Mouse (Mus musculus): ENCODE measurements around the gene Wnt16.
"Not testable (repeated sequence)": the region's sequence is repeated elsewhere in the genome, so short reads cannot be mapped to it uniquely, and the experiment has no call there.

Wnt16 gene

DNA sequence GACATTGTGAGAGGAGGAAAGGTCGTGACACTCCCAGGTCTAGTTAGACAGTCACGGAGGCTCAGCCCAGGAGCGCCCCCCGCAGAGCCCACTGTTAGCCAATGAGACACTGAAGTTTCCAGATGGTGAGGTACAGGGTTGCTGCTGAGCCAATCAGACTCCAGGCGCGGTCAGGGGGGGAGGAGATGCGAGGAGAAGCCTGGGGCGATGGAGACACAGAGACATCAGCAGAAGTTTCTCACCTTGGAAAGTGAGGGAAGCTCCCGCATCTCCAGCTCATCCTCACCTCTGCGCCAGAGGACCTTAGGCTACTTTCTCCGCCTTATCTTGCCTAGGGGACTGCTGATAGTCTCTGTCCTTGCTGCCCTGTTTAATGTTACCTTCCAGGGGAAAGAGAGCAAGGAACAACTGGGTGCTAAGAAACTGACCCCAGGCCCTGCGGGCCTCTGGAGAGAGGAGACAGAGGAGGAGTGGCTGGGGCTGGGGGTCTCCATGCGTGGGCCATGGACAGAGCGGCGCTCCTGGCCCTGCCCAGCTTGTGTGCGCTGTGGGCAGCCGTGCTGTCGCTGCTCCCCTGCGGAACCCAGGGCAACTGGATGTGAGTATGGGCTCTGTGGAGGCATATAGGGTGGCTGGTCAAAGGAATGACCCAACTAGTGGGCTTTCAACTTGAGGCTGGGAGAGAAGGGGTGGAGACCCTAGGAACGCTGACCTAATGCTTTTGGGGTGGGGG, at the start of gene Wnt16:
Gene Wnt16 (plus strand): TSS at position 224 of the 733 bp plus-strand sequence.
- DNase-seq (ENCODE audit: low spot score in 2 of 2): no peak

DNA sequence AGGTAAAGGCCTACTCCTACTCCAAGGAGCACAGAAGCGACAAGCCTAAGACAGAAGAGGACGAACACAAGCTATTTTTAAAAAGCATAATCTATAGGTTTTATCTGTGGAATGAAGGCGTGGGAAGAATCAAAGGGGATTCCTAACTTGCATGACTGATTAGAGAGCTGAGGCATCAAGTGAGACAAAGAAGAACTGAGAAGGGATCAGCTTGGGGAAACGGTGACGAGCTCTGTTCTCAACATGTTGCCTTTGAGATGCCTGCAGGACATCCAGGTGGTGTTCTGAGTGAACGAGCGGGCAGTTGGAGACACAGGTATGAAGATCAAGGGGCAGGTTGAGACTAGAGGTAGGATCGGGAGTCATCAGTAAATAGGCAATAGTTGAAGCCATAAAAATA, 44.7 kb upstream of the Wnt16 start:
- DNase-seq (ENCODE audit: low spot score in 2 of 2): no peak

DNA sequence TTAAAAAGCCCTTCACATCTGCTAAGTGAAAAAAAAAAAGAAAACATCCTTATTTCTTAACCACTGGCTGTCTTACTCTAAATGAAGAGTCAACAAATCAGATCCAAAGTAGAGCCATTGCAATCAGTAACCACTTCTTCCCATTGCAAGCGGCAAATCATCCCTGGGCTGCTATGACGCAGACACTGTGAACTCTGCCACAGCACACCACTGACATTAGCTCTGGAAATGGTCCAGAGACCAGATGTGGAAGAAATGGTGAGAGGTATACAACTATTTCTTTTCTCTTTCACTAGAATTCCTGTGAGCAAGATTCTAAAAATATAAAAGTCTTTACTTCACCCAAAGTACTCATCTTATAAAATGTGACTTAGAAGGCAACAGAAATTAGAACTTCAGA, 41.3 kb upstream of the Wnt16 start:
- DNase-seq (ENCODE audit: low spot score in 2 of 2): no peak

DNA sequence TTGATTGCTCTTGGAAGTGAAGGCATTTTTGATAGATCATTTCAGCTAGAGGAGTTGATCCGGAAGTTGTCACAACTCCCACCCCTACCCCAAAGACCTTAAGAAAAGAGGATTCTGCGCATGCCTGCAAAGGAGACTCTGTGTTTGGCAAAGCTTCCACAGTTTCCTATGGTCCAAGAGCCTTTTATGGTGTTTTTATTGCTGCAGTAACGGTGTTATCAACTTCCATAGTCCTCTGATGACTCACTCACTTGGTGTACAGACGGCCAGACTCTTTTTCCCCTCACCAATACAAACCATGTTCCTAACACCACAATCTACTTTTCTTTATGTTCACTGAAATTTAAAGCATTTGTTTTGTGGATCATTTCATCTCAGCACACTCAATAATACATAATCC, 29.2 kb upstream of the Wnt16 start:
- DNase-seq (ENCODE audit: low spot score in 2 of 2): no peak

DNA sequence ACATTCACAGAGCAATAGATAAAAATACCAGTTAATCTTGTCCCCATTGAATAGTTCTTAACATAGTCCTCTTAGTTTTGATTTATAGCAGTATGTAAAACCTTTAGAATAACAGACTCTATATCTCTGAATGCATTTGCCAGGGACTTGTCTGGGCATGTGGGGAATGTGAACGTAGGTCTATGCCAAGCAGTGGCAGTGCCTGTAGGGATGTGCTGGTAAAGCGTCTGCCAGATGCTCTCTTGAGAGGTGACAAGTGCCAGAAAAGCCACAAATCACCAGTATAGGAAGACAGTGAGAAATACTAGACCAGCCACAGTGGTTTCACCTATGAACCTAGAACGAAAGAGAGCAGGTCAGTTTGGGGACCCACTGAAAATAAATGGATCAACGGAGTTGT, 25.5 kb upstream of the Wnt16 start:
- no peak for DNase-seq (ENCODE audit: low spot score in 2 of 2)

GRCm38 (mm10) chr6:22264094-22264493, 23.9 kb upstream of the Wnt16 start:
- not testable (repeated sequence) for DNase-seq (ENCODE audit: low spot score in 2 of 2)

GRCm38 (mm10) chr6:22266018-22266417, 22.0 kb upstream of the Wnt16 start:
- DNase-seq (ENCODE audit: low spot score in 2 of 2): no peak

DNA sequence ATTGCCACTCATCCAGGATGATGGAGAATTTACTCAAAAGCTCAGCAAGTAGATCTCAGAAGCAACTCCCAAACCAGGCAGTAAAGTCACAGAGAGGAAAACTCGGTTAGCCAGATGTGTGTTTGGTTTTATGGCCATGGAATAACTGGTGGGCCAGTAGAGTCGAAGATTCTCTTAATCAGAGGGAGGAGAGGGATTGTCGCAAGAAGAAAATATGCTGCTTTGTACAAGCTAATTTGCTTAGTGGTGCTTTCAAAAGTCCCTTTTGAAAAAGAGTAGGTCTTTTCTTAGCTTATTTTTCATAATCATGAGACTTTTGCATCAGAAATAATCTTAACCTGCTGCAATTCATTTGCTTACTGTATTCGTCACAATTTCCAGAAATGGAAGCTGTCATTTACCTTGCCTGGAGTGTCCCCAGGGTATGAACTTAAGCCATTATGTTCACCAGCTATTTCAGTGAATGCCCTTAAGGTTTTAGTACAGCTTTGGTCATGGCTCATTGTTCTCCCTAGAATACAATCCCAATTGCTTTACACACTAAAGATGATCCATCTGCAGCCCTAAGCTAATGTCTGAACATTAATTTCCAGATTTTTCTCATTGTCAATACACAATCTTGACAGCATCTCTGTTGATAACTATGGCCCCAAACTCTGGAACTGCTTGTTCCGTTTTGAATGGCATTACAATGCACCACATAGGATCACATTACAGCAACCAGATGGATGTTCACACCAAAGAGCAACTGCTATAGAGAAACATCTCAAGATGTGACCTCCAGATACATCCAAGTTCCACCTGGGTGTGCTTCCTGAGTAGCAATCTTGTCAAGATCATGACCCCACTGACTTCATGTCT, 20.0 kb upstream of the Wnt16 start:
- DNase-seq (ENCODE audit: low spot score in 2 of 2): no peak

DNA sequence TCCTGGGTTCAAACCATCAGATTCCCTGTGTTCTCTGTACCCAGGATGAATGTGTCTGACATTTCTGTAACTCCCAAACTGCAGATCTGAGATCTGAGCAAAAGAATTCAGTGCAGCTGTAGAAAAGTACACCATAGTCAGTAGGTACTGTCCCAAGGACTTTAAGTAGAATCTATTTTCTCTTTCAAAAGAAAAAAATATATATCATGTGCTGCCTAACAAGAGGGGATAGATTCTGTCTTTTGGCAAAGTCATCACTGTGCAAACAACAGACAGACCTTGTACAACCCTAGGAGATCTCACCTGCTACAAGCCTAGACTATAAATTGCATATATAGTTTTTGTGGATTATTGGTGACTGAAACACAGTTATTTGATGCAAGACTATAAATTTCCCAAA, 19.4 kb upstream of the Wnt16 start:
- no peak for DNase-seq (ENCODE audit: low spot score in 2 of 2)

- DNase-seq (ENCODE audit: low spot score in 2 of 2): peak; percentile 34 to 50
Observed at GRCm38 (mm10) chr6:22269840-22270521, 18.0 kb upstream of the Wnt16 start.

GRCm38 (mm10) chr6:22277941-22278340, 10.1 kb upstream of the Wnt16 start:
- no peak for DNase-seq (ENCODE audit: low spot score in 2 of 2)

DNA sequence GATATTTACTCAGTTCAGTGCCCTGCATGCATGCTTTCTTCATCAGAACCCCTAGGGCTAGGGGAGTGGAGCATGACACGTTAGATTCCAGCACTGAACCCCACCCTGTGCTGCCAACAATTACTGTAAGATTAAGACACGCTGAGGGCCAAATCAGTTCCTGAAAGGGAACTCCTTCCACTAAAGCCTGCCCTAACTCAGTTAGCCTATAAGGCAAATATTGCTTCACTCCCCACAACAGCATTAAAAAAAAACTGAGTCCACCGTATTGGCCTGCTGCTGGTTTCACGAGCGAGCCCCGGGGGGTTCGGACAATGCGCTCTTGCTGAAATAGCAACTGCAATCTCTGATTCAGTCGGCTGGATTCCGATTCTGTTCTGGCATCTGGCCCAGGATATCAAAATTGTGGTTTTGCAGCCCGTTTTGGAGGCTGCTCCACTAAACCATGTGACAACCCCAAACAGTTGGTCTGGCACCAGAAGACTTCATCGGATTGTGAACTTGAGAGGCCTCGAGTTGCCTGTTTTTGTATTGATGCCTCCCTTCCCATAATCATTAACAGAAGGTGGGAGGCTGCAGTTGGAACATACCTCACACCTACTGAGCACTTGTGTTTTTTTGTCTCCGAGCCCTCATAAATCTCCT, 7.7 kb upstream of the Wnt16 start:
- peak; percentile 34 to 62 for DNase-seq (ENCODE audit: low spot score in 2 of 2)

GRCm38 (mm10) chr6:22282405-22282804, 5.6 kb upstream of the Wnt16 start:
- no peak for DNase-seq (ENCODE audit: low spot score in 2 of 2)

DNA sequence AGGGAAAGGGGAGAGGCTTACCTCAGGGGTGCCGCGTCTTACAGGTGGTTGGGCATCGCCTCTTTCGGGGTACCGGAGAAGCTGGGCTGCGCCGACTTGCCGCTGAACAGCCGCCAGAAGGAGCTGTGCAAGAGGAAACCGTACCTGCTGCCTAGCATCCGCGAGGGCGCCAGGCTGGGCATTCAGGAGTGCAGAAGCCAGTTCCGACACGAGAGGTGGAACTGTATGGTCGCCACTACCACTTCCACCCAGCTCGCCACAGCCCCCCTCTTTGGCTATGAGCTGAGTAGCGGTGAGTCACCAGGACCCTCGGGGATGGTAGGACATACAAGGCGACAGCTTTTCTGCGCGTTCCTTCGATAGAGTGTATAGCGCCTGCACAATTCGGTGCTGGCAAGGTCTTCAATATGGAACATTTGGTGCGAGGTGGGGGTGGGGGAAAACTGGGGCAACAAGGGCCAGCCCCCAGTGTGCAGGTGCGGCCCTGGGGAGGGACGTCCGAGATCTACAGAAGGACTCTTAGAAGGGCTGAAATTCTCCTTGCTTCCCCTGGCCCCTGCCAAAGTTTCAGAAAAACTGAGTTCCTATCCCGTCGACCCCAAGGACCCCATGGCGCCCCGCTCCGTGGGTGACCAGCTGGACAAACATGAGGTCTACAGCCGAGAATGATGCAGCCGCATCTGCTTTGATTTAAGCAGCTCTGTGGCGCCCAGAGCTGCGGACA, 872 bp downstream of the Wnt16 start:
- no peak for DNase-seq (ENCODE audit: low spot score in 2 of 2)

DNA sequence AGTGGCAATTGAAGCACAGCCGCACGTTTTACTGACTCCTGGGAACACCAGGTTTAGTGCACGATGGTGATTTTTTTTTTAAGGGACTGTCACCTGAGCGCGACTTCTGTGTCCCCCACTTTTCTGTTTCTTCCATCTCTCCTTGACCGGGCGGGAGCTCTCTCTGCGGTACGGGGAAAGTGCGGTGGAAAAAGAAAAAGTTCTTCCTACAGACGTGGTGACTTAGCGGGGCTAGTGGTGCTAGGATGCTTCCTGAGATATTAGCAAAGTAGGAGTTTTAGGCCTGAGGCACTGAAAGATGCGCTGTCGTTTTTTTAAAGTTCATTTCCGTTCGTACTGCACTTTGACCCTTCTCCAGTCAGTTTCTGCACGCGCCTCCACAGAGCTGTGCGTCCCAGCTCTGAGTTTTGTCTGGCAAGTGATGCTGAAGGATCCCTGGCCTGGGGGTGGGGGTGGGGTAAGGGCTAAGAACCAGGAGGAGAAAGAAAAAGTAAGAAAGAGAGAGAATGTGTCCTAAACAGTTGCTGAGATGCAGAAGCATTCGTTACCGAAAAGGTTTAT, 1.5 kb downstream of the Wnt16 start:
- DNase-seq (ENCODE audit: low spot score in 2 of 2): no peak

GRCm38 (mm10) chr6:22290790-22291189, 2.8 kb downstream of the Wnt16 start:
- no peak for DNase-seq (ENCODE audit: low spot score in 2 of 2)

GRCm38 (mm10) chr6:22292056-22292455, 4.0 kb downstream of the Wnt16 start:
- DNase-seq (ENCODE audit: low spot score in 2 of 2): no peak

DNA sequence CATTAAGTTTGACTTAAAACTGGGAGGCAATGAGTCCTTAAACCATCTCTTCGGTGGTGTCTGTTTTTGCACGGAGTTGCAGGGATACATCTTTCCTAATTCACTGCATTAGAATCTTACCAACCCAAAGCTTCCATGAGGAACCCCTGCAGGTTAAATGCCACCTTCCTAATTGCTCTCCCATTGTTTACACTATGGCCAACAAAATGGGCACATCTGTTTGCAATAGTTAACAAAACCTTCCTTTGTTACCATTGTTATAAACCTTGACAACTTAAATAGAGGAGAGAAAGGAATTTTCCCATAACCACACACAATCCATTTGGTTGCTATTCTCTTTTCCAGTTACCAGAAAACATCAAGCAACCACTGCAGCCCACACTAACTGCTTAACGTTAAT, 5.9 kb downstream of the Wnt16 start:
- DNase-seq (ENCODE audit: low spot score in 2 of 2): no peak

GRCm38 (mm10) chr6:22297028-22297427, 9.0 kb downstream of the Wnt16 start:
- no peak for DNase-seq (ENCODE audit: low spot score in 2 of 2)

- DNase-seq (ENCODE audit: low spot score in 2 of 2): no peak
Observed at GRCm38 (mm10) chr6:22298059-22298458, 10.0 kb downstream of the Wnt16 start.

Data from heart, adult 9 months (tissue).